Mouse (Mus musculus) stomach, embryonic 16.5 days (tissue): ENCODE results near the gene Atp8a1. TPM values are rescaled to one million over a fixed set of nuclear protein-coding genes. Genes with fewer than 3 reads are reported as not detected.

Source experiments
- ATAC-seq: fragments of 200-750 bp; cut with Nextera tagmentation; 2 replicates; pipeline ENCODE4 v1.8.0; 2017; ENCODE audit warnings: moderate number of reproducible peaks, moderate TSS enrichment; ENCODE audit not compliant: insufficient read depth, low FRiP score
- H3K27ac ChIP-seq: fragments of 300-500 bp; sonication (generic); 2 replicates; pipeline ENCODE4 v1.5.1; 2014; ENCODE audit warnings: low read length
- H3K27me3 ChIP-seq: fragments of 300-500 bp; sonication (generic); 2 replicates; pipeline ENCODE4 v1.6.1; 2014; ENCODE audit warnings: low read length, control low read depth, mixed read lengths; ENCODE audit not compliant: control insufficient read depth, insufficient read depth
- H3K36me3 ChIP-seq: fragments of 300-500 bp; sonication (generic); 2 replicates; pipeline ENCODE4 v1.6.1; 2014; ENCODE audit warnings: low read length; ENCODE audit not compliant: control insufficient read depth, insufficient read depth
- H3K4me1 ChIP-seq: fragments of 300-500 bp; sonication (generic); 2 replicates; pipeline ENCODE4 v1.6.1; 2014; ENCODE audit warnings: low read length, control low read depth, mixed read lengths; ENCODE audit not compliant: control insufficient read depth, insufficient read depth
- H3K4me2 ChIP-seq: fragments of 300-500 bp; sonication (generic); 2 replicates; pipeline ENCODE4 v1.6.1; 2014; ENCODE audit warnings: low read depth, low read length, mixed read lengths
- H3K4me3 ChIP-seq: fragments of 300-500 bp; sonication (generic); replicated peaks from 2 replicates; pipeline ENCODE4 v1.5.1; 2014; ENCODE audit warnings: mild to moderate bottlenecking, low read length
- H3K9ac ChIP-seq: fragments of 300-500 bp; sonication (generic); 2 replicates; pipeline ENCODE4 v1.6.1; 2014; ENCODE audit warnings: low read length
- H3K9me3 ChIP-seq: fragments of 300-500 bp; sonication (generic); replicated peaks from 2 replicates; pipeline ENCODE4 v1.6.1; 2016; ENCODE audit warnings: low read length, control low read depth; ENCODE audit not compliant: control insufficient read depth
- WGBS: fragments of 180-500 bp; shearing (Covaris S2); extraction: QIAGEN DNeasy Blood & Tissue Kit; methylation state at CpG from one replicate; pipeline ENCODE4 v1.1.7; 2014; 5-methylcytosine and 5-hydroxymethylcytosine counted together
- polyA plus RNA-seq: library from polyadenylated mRNA; unstranded; fragments of >200 nt; fragmentation: Nextera tagmentation; extraction: Ambion mirVana; gene quantifications from 2 replicates; pipeline ENCODE4 v1.2.1, GENCODE M21; 2015

The Atp8a1 gene
- 10.2 and 10.4 TPM in 2 replicates for polyA plus RNA-seq

GRCm38 (mm10) chr5:67847253-67848165 lies at the start of gene Atp8a1:
Atp8a1 (minus strand) TSS chr5:67847434.
- peak within 1 kb of the TSS; percentile 79 for H3K9ac ChIP-seq
- peak within 1 kb of the TSS; percentile 87 for H3K27ac ChIP-seq
- WGBS = under 1% methylated on average over 60 of the region's 64 CpGs
- peak; percentile 99 for ATAC-seq
- H3K36me3 ChIP-seq = no peaks in the 10 kb centered on the region
- H3K27me3 ChIP-seq = 0 out of 2 replicates have a peak, but pooled peaks cover 3% of the 10 kb centered on the region
- H3K9me3 ChIP-seq = no peaks in the 10 kb centered on the region
- H3K4me2 ChIP-seq = peak within 1 kb of the TSS; percentile 98
- H3K4me1 ChIP-seq = peaks cover 6% of the 10 kb centered on the region; the same call in 1 of the 2 replicates
- H3K4me3 ChIP-seq = peak within 1 kb of the TSS; percentile 87

DNA sequence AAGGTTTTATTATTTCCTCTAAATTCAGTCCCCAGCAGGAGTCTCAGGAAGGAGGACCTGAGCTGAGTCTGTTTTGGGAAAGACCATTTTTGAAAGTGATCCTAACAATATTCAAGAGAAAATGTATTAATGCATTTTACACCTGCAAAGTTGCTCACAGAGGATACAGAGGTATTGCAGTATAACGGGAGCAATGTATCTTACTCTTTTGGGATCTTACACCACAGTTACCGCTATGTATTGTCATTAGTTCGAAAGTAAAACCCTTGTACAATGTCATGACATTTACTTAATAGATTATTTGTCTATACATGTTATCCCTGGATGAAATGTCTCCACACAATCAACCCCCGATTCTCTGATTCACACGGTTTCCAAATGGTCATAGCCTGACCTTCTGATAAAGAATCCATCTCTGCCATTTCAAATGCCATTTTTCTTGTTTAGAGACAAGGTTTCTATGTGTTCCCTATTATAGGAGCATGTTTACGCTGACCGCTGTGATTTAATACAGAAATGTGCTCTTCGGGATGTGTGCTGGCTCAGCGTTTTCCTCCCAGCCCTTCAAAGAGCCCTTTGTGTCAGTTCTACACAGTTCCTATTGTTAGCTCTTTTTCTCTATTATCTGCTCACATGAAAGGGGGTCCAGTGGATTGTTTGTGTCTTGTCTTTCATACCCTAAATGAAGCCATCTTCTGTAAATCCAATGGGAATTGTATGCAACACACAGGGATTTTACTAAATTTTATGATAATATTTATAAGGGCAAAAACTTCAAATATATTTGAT lies 37.4 kb upstream of the Atp8a1 start:
- no peak for ATAC-seq
- Histone ChIP-seq H3K9me3 (no peaks in the 10 kb centered on the region), H3K4me3 (no peak overlapping the region), H3K27me3 (no peaks in the 10 kb centered on the region), H3K27ac (no peak overlapping the region), H3K4me2 (no peak overlapping the region), H3K4me1 (no peaks in the 10 kb centered on the region), H3K36me3 (no peaks in the 10 kb centered on the region), H3K9ac (no peak overlapping the region)
- WGBS = 72% methylated on average over 9 of the region's 9 CpGs

GRCm38 (mm10) chr5:67883564-67884171 lies 36.4 kb upstream of the Atp8a1 start:
- no peak overlapping the region for H3K4me3 ChIP-seq
- ATAC-seq = no peak
- H3K9ac ChIP-seq = no peak overlapping the region
- no peaks in the 10 kb centered on the region for H3K36me3 ChIP-seq
- no peaks in the 10 kb centered on the region for H3K9me3 ChIP-seq
- no peak overlapping the region for H3K27ac ChIP-seq
- no peaks in the 10 kb centered on the region for H3K4me1 ChIP-seq
- 68% methylated on average over 1 of the region's 1 CpGs for WGBS
- H3K27me3 ChIP-seq = no peaks in the 10 kb centered on the region
- H3K4me2 ChIP-seq = no peak overlapping the region

DNA sequence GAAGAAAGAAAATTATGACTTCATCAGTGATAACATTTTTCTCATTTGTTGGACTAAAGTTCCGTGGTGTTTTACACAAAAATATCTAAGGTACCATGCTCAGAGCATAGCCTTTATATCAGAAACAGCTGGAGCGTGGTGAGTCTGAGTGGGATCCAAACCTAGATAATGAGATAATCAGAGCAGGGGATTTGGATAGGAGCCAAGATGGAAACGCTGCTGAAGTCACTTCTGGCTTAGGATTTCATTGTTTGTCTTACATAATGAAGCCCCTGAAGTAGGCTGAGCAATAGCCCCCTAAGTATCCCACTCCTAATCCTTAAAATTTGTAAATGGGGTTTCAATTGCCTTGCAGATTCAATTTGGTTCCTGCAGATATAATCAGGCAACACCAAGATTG lies 24.2 kb upstream of the Atp8a1 start:
- Histone ChIP-seq H3K36me3 (no peaks in the 10 kb centered on the region), H3K4me3 (no peak overlapping the region), H3K9ac (no peak overlapping the region), H3K4me2 (no peak overlapping the region), H3K9me3 (no peaks in the 10 kb centered on the region), H3K4me1 (no peaks in the 10 kb centered on the region), H3K27me3 (no peaks in the 10 kb centered on the region), H3K27ac (no peak overlapping the region)
- 41% methylated on average over 3 of the region's 3 CpGs for WGBS
- ATAC-seq = no peak

- H3K4me2 ChIP-seq = no peak overlapping the region
- H3K36me3 ChIP-seq = no peaks in the 10 kb centered on the region
- H3K27ac ChIP-seq = no peak overlapping the region
- no peak for ATAC-seq
- H3K4me3 ChIP-seq = no peak overlapping the region
- H3K4me1 ChIP-seq = no peaks in the 10 kb centered on the region
- 78% methylated on average over 9 of the region's 9 CpGs for WGBS
- H3K9me3 ChIP-seq = no peaks in the 10 kb centered on the region
- no peaks in the 10 kb centered on the region for H3K27me3 ChIP-seq
- H3K9ac ChIP-seq = no peak overlapping the region
Measured at GRCm38 (mm10) chr5:67866221-67866620, 19.0 kb upstream of the Atp8a1 start.

- ATAC-seq = no peak
- H3K36me3 ChIP-seq = no peaks in the 10 kb centered on the region
- H3K9me3 ChIP-seq = no peaks in the 10 kb centered on the region
- no peak overlapping the region for H3K9ac ChIP-seq
- no peak overlapping the region for H3K4me2 ChIP-seq
- 64% methylated on average over 5 of the region's 5 CpGs for WGBS
- no peak overlapping the region for H3K27ac ChIP-seq
- no peak overlapping the region for H3K4me3 ChIP-seq
- H3K4me1 ChIP-seq = no peaks in the 10 kb centered on the region
- no peaks in the 10 kb centered on the region for H3K27me3 ChIP-seq
Measured at GRCm38 (mm10) chr5:67865670-67866069, 18.4 kb upstream of the Atp8a1 start.

GRCm38 (mm10) chr5:67864508-67865060 lies 17.4 kb upstream of the Atp8a1 start:
- H3K27ac ChIP-seq = no peak overlapping the region
- no peaks in the 10 kb centered on the region for H3K36me3 ChIP-seq
- H3K9me3 ChIP-seq = no peaks in the 10 kb centered on the region
- no peaks in the 10 kb centered on the region for H3K27me3 ChIP-seq
- no peak overlapping the region for H3K4me2 ChIP-seq
- no peak for ATAC-seq
- no peak overlapping the region for H3K9ac ChIP-seq
- no peak overlapping the region for H3K4me3 ChIP-seq
- WGBS = 64% methylated on average over 2 of the region's 2 CpGs
- no peaks in the 10 kb centered on the region for H3K4me1 ChIP-seq

- Histone ChIP-seq H3K36me3 (no peaks in the 10 kb centered on the region), H3K4me1 (no peaks in the 10 kb centered on the region), H3K4me3 (no peak overlapping the region), H3K27me3 (no peaks in the 10 kb centered on the region), H3K9me3 (no peaks in the 10 kb centered on the region), H3K27ac (no peak overlapping the region), H3K9ac (no peak overlapping the region), H3K4me2 (no peak overlapping the region)
- 35% methylated on average over 10 of the region's 10 CpGs for WGBS
- ATAC-seq = no peak
Measured at GRCm38 (mm10) chr5:67863950-67864391, 16.7 kb upstream of the Atp8a1 start.
